Mouse (Mus musculus) CH12.LX (cell line): ENCODE results near the gene Dtx1. TPM values are rescaled to one million over a fixed set of nuclear protein-coding genes. Genes with fewer than 3 reads are reported as not detected.

ENCODE experiments used
- DNase-seq: peaks from one replicate; pipeline ENCODE4 v3.0.0-alpha.2; 2013; ENCODE audit errors: extremely low read depth
- H3K27ac ChIP-seq: 2 replicates; pipeline ENCODE4 v1.5.1; 2012; ENCODE audit warnings: low read depth, mild to moderate bottlenecking, control low read depth, moderate library complexity; ENCODE audit not compliant: insufficient read depth
- H3K27me3 ChIP-seq: replicated peaks from 2 replicates; pipeline ENCODE3; 2012; ENCODE audit warnings: inconsistent platforms
- H3K36me3 ChIP-seq, 2 experiments: replicated peaks in 1 of 2; 2 replicates each; pipeline versions ENCODE3 to v1.6.1; 2012; ENCODE audit warnings: inconsistent platforms in 1 of 2, low read length in 1 of 2, mild to moderate bottlenecking in 1 of 2, mixed read lengths in 1 of 2, moderate library complexity in 1 of 2; ENCODE audit not compliant: control insufficient read depth in 1 of 2, insufficient read depth in 1 of 2
- H3K4me1 ChIP-seq, 2 experiments: 2 replicates each; pipeline ENCODE4 v1.6.1; 2012; ENCODE audit warnings: inconsistent platforms in 1 of 2, moderate library complexity in 1 of 2; ENCODE audit not compliant: insufficient read depth in 2 of 2, control insufficient read depth in 1 of 2
- H3K4me2 ChIP-seq: 2 replicates; pipeline ENCODE4 v1.6.1; 2012; ENCODE audit warnings: low read depth, mild to moderate bottlenecking, control low read depth; ENCODE audit not compliant: poor library complexity, insufficient read depth, severe bottlenecking
- H3K4me3 ChIP-seq, 3 experiments: fragments of 150-350 bp in 1 of 3; sonication (generic) in 1 of 3; replicated peaks in 1 of 3; 2 replicates each; pipeline versions ENCODE3 to v1.5.1; 2011 to 2012; ENCODE audit warnings: low read depth in 2 of 3, low read length in 2 of 3, mild to moderate bottlenecking in 2 of 3, moderate library complexity in 2 of 3, control low read depth in 1 of 3, improper control_type of control experiment in 1 of 3, inconsistent platforms in 1 of 3, mixed read lengths in 1 of 3; ENCODE audit not compliant: poor library complexity in 1 of 3
- H3K79me2 ChIP-seq: replicated peaks from 2 replicates; pipeline ENCODE4 v1.6.1; 2012; ENCODE audit warnings: mild to moderate bottlenecking, moderate library complexity; ENCODE audit not compliant: control insufficient read depth, poor library complexity, insufficient read depth, severe bottlenecking; ENCODE audit errors: extremely low read depth
- H3K9ac ChIP-seq: 2 replicates; pipeline ENCODE4 v1.6.1; 2012; ENCODE audit warnings: low read depth, mild to moderate bottlenecking, control low read depth, moderate library complexity; ENCODE audit not compliant: insufficient read depth
- H3K9me3 ChIP-seq: replicated peaks from 2 replicates; pipeline ENCODE3; 2012; ENCODE audit warnings: low read length, inconsistent platforms, mixed read lengths
- CHD1 ChIP-seq: IDR thresholded peaks from 2 replicates; pipeline ENCODE4 v1.6.1; 2012; ENCODE audit warnings: low read depth, low read length, improper control_type of control experiment, inconsistent platforms
- E2F4 ChIP-seq: IDR thresholded peaks from 2 replicates; pipeline ENCODE4 v1.6.1; 2011; ENCODE audit warnings: low read depth, low read length, improper control_type of control experiment; ENCODE audit not compliant: insufficient replicate concordance
- EP300 ChIP-seq: IDR thresholded peaks from 2 replicates; pipeline ENCODE4 v1.6.1; 2011; ENCODE audit warnings: low read length, improper control_type of control experiment
- ETS1 ChIP-seq: conservative IDR thresholded peaks from 2 replicates; pipeline ENCODE4 v1.6.1; 2012; ENCODE audit warnings: low read depth, mild to moderate bottlenecking, inconsistent platforms, low read length, improper control_type of control experiment, moderate library complexity
- MAFK ChIP-seq: IDR thresholded peaks from 2 replicates; pipeline ENCODE4 v1.6.1; 2011; ENCODE audit warnings: low read length, improper control_type of control experiment; ENCODE audit not compliant: insufficient replicate concordance
- MXI1 ChIP-seq: IDR thresholded peaks from 2 replicates; pipeline ENCODE4 v1.6.1; 2011; ENCODE audit warnings: mild to moderate bottlenecking, low read depth, low read length, improper control_type of control experiment
- POLR2A ChIP-seq: IDR thresholded peaks from 2 replicates; pipeline ENCODE4 v1.6.1; 2011; ENCODE audit warnings: low read depth, mild to moderate bottlenecking, improper control_type of control experiment, low read length
- POLR2AphosphoS2 ChIP-seq: IDR thresholded peaks from 2 replicates; pipeline ENCODE4 v1.6.1; 2011; ENCODE audit warnings: low read depth, low read length, improper control_type of control experiment
- SMC3 ChIP-seq: IDR thresholded peaks from 2 replicates; pipeline ENCODE4 v1.6.1; 2011; ENCODE audit warnings: low read depth, low read length, improper control_type of control experiment
- TBP ChIP-seq: conservative IDR thresholded peaks from 2 replicates; pipeline ENCODE4 v1.6.1; 2011; ENCODE audit warnings: low read depth, low read length, improper control_type of control experiment
- TCF12 ChIP-seq: IDR thresholded peaks from 2 replicates; pipeline ENCODE4 v1.6.1; 2014; ENCODE audit warnings: low read depth, mild to moderate bottlenecking, inconsistent platforms, low read length, improper control_type of control experiment
- UBTF ChIP-seq: IDR thresholded peaks from 2 replicates; pipeline ENCODE4 v1.6.1; 2012; ENCODE audit warnings: low read depth, mild to moderate bottlenecking, inconsistent platforms, low read length, improper control_type of control experiment, moderate library complexity
- USF1 ChIP-seq: IDR thresholded peaks from 2 replicates; pipeline ENCODE4 v1.6.1; 2014; ENCODE audit warnings: low read depth, mild to moderate bottlenecking, inconsistent platforms, low read length, improper control_type of control experiment
- USF2 ChIP-seq: conservative IDR thresholded peaks from 2 replicates; pipeline ENCODE4 v1.6.1; 2011; ENCODE audit warnings: low read depth, low read length, improper control_type of control experiment
- ZMIZ1 ChIP-seq: IDR thresholded peaks from 2 replicates; pipeline ENCODE4 v1.6.1; 2012; ENCODE audit warnings: low read depth, mild to moderate bottlenecking, inconsistent platforms, low read length, improper control_type of control experiment
- dilution Hi-C: fragments of 300-500 bp; cut with MboI; formaldehyde crosslinking; loops from 2 replicates; pipeline ENCODE4 v1.14.3; 2020; ENCODE audit warnings: low sequenced_read_pairs; ENCODE audit not compliant: extremely low pct_unique_long_range_greater_than_20kb, extremely low pct_ligation_motif_present
- in situ Hi-C: fragments of 300-500 bp; cut with MboI; formaldehyde crosslinking; loops from 3 replicates; pipeline ENCODE4 v1.14.3; 2019; ENCODE audit warnings: low sequenced_read_pairs, low pct_ligation_motif_present, low pct_unique_long_range_greater_than_20kb, mixed read lengths
- polyA plus RNA-seq: library from polyadenylated mRNA; unstranded; fragments of >175 nt; gene quantifications from 2 replicates; pipeline ENCODE4 v1.2.1, GENCODE M21; 2012; ENCODE audit warnings: low read depth; ENCODE audit not compliant: insufficient read length
- total RNA-seq, 2 experiments: library from RNA; depleted of rRNA; stranded (reverse); fragments of 300-350 nt in 1 of 2; fragments of >200 nt in 1 of 2; gene quantifications; 2 replicates each; pipeline ENCODE4 v1.2.3; 2012 to 2014

Dtx1 gene
- total and polyA plus RNA-seq, 3 experiments = 0.98 to 3.9 (median 2.1) TPM

DNA sequence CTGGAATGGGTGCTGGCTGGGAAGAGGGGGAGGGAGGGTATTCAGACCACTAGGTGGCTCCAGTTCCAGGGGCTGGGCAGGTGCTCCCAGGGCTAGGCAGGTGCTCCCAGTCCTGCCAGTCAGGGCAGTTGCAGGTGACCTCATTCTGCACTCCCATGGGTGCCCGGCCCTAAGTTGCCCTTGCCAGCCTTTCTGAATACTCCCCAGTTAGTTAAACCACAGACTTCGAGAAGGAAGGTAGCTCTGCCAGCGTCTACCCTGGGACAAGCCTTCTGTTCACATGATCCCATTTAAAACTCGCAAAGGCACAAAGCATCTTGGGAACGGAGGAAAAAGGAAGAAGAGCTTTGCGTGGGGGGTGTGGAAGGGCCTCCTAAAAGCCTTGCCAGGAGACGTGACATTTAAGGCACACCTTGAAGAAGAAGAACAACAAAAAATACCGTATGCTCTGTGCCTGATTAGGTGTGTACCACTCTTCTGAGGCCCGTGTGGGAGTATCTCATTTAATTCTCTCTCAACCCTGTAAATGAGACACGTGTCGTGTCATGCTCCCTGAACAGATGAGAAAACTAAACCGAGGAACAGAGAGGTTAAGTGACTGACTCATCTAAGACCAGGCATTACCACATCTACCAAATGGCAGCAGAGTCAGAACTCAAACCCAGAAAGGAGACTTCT, 63.8 kb downstream of the Dtx1 start (continued):
- TF ChIP-seq USF2 (no peak), EP300 (no peak), POLR2A (no peak; the same call in 1 of the 2 replicates)

DNA sequence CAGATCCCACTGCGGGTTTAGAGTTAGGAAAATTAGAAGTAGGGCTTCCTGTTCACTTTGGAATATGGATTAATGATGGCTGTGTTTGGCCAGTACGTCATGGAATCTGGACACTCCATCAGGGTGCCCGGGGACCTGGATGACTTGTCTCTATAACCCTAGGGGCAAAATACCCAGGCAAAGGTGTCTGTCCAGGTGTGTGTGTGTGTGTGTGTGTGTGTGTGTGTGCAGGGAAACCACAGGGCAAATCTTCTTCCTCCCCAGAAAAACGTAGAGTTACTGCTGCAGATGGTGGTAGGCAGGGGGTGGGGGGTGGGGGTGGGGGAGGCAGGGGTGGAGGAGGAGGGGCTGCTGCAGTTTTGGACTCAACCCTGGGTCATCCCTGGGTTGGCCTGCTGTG, 64.4 kb downstream of the Dtx1 start:
- H3K27me3 ChIP-seq = no peaks in the 10 kb centered on the region
- no peak overlapping the region for H3K27ac ChIP-seq
- no peaks in the 10 kb centered on the region for H3K36me3 ChIP-seq
- no peak for DNase-seq
- H3K79me2 ChIP-seq = no peaks in the 10 kb centered on the region
- H3K4me3 ChIP-seq = no peak overlapping the region
- no peak overlapping the region for H3K9ac ChIP-seq
- peaks cover 27 to 60% of the 10 kb centered on the region in 2 experiments for H3K4me1 ChIP-seq
- no peaks in the 10 kb centered on the region for H3K9me3 ChIP-seq
- in situ Hi-C loops = no loop called here
- no peak overlapping the region for H3K4me2 ChIP-seq
- TF ChIP-seq SMC3 (no peak), TCF12 (0 out of 2 replicates have a peak, but pooled peaks have one; percentile 2), TBP (no peak), CHD1 (no peak)
- dilution Hi-C loops = no loop called here

DNA sequence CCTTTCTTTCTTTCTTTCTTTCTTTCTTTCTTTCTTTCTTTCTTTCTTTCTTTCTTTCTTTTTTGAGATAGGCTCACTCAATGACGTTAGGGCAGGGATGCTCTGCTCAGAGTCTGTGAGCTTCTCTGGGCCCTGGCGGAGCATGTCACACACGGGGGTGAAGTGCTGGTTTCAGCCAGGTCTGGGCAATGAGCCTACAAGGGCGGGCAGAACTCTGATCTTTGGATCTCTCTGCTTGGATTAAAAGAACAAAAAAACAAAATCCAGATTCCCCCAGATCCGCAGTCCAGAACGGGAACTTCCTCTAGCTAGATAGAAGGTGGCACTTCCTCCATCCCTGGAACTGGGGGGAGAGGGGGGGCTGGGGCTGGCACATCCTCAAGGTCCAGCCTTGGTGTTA, 65.9 kb downstream of the Dtx1 start:
- in situ Hi-C loops = no loop called here
- Histone ChIP-seq H3K4me2 (no peak overlapping the region), H3K4me1 (peaks cover 20 to 45% of the 10 kb centered on the region in 2 experiments), H3K27ac (no peak overlapping the region), H3K36me3 (no peaks in the 10 kb centered on the region)
- DNase-seq = no peak
- TF ChIP-seq POLR2AphosphoS2 = no peak
- TF ChIP-seq MAFK = no peak
- TF ChIP-seq UBTF = no peak
- no peak for TF ChIP-seq USF2
- no peak for TF ChIP-seq ETS1
- no peak for TF ChIP-seq MXI1
- no peak for TF ChIP-seq ZMIZ1
- TF ChIP-seq USF1 = no peak
- no peak for TF ChIP-seq CHD1
- TF ChIP-seq E2F4 = no peak
- TF ChIP-seq, all 38 proteins: peak for 0
- no peak overlapping the region for H3K9ac ChIP-seq
- dilution Hi-C loops = no loop called here
- no peak overlapping the region for H3K4me3 ChIP-seq
- H3K79me2 ChIP-seq = no peaks in the 10 kb centered on the region
- H3K9me3 ChIP-seq = no peaks in the 10 kb centered on the region
- H3K27me3 ChIP-seq = no peaks in the 10 kb centered on the region
